Mouse (Mus musculus): Measurements from ENCODE around the gene Rpl27. TPM values are rescaled to one million over a fixed set of nuclear protein-coding genes. Genes with fewer than 3 reads are reported as not detected.
"Not testable (repeated sequence)": the region's sequence is repeated elsewhere in the genome, so short reads cannot be mapped to it uniquely, and the experiment has no call there.

Rpl27 gene
- polyA plus RNA-seq, 1 experiment from 2014 or later = 439 TPM

DNA sequence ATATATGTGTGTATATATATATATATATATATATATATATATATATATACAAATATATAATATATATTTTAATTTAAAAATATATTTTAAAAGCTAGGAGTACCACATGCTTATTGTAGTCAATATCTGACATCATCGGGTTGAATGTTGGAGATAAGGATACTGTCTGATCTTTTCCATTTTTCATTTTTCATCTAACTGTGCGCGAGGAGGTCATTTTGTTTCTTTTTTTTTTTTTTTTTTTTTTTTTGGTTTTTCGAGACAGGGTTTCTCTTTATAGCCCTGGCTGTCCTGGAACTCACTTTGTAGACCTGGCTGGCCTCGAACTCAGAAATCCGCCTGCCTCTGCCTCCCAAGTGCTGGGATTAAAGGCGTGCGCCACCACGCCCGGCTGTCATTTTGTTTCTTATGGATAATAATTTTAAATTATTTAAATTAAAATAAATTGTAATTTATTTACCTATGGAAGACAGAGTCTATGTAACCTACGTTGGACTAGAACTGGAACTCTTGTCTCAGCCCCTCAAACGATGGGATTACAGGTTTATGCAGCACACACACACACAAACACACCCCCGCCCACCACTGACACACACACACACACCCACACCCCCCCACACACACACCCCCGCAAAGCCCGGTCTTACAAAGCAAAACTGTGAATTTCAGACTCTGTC lies 510 bp upstream of the Rpl27 start:
- H3K36me3 ChIP-seq (ENCODE audit: control insufficient read depth, insufficient read depth, low read length) = peaks cover 30% of the 10 kb centered on the region
- 34% methylated on average over 15 of the region's 15 CpGs for WGBS
- peaks cover 13% of the 10 kb centered on the region for H3K4me1 ChIP-seq (replicated peaks; ENCODE audit: control insufficient read depth, insufficient read depth, low read length)
- not testable (repeated sequence) for H3K9ac ChIP-seq (ENCODE audit: low read length); DNase-seq (ENCODE audit: low spot score); H3K9me3 ChIP-seq (ENCODE audit: control insufficient read depth, low read length); H3K27ac ChIP-seq (ENCODE audit: low read depth); H3K27me3 ChIP-seq (replicated peaks; ENCODE audit: control insufficient read depth, insufficient read depth, low read length)
- peak overlapping the region; percentile 100; the same call in 1 of the 2 replicates for H3K4me3 ChIP-seq (ENCODE audit: low read depth, low read length)
- ATAC-seq (replicated peaks; ENCODE audit: low FRiP score, low TSS enrichment, low read depth) = peak; percentile 53; the same call in 1 of the 2 replicates
- H3K4me2 ChIP-seq (ENCODE audit: low read length) = peak overlapping the region; percentile 42

DNA sequence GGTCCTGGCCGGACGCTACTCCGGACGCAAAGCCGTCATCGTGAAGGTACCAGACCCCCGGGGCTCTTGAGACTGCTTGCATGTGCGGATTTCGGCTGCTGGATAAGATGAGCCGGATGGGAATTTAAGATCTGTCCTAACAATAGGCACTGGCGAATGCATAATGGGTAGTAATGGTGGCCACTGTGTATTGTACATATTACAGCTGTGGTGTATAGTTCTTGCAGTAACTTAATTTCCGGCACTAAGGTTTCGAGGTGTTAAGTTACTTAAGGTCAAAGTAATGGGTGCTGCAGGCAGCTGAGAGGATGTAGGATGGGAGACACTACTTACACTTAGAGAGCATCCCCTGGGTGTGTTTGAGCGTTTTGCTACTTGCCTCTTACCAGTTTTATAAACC lies 662 bp downstream of the Rpl27 start:
- DNase-seq (ENCODE audit: low spot score) = no peak
- peak overlapping the region; percentile 95 for H3K4me2 ChIP-seq (ENCODE audit: low read length)
- H3K27ac ChIP-seq (ENCODE audit: low read depth) = peak overlapping the region; percentile 86
- H3K4me1 ChIP-seq (replicated peaks; ENCODE audit: control insufficient read depth, insufficient read depth, low read length) = peaks cover 13% of the 10 kb centered on the region
- no peaks in the 10 kb centered on the region for H3K27me3 ChIP-seq (replicated peaks; ENCODE audit: control insufficient read depth, insufficient read depth, low read length)
- H3K9ac ChIP-seq (ENCODE audit: low read length) = peak overlapping the region; percentile 94
- H3K9me3 ChIP-seq (ENCODE audit: control insufficient read depth, low read length) = no peaks in the 10 kb centered on the region
- no peak for ATAC-seq (replicated peaks; ENCODE audit: low FRiP score, low TSS enrichment, low read depth)
- peaks cover 30% of the 10 kb centered on the region for H3K36me3 ChIP-seq (ENCODE audit: control insufficient read depth, insufficient read depth, low read length)
- H3K4me3 ChIP-seq (ENCODE audit: low read depth, low read length) = peak overlapping the region; percentile 100
- under 1% methylated on average over 14 of the region's 14 CpGs for WGBS

- peaks cover 30% of the 10 kb centered on the region for H3K36me3 ChIP-seq (ENCODE audit: control insufficient read depth, insufficient read depth, low read length)
- no peak overlapping the region for H3K4me3 ChIP-seq (ENCODE audit: low read depth, low read length)
- 76% methylated on average over 1 of the region's 1 CpGs for WGBS
- H3K27me3 ChIP-seq (replicated peaks; ENCODE audit: control insufficient read depth, insufficient read depth, low read length) = no peaks in the 10 kb centered on the region
- no peak overlapping the region for H3K9ac ChIP-seq (ENCODE audit: low read length)
- no peaks in the 10 kb centered on the region for H3K9me3 ChIP-seq (ENCODE audit: control insufficient read depth, low read length)
- DNase-seq (ENCODE audit: low spot score) (no peak), ATAC-seq (replicated peaks; ENCODE audit: low FRiP score, low TSS enrichment, low read depth) (no peak)
- no peak overlapping the region for H3K4me2 ChIP-seq (ENCODE audit: low read length)
- H3K4me1 ChIP-seq (replicated peaks; ENCODE audit: control insufficient read depth, insufficient read depth, low read length) = peaks cover 15% of the 10 kb centered on the region
- H3K27ac ChIP-seq (ENCODE audit: low read depth) = no peak overlapping the region
Measured at GRCm38 (mm10) chr11:101446319-101446718, 4.2 kb downstream of the Rpl27 start.

GRCm38 (mm10) chr11:101446860-101447259 lies 4.8 kb downstream of the Rpl27 start:
- H3K9ac ChIP-seq (ENCODE audit: low read length); H3K4me2 ChIP-seq (ENCODE audit: low read length); H3K27me3 ChIP-seq (replicated peaks; ENCODE audit: control insufficient read depth, insufficient read depth, low read length); ATAC-seq (replicated peaks; ENCODE audit: low FRiP score, low TSS enrichment, low read depth); H3K4me3 ChIP-seq (ENCODE audit: low read depth, low read length); H3K9me3 ChIP-seq (ENCODE audit: control insufficient read depth, low read length); H3K27ac ChIP-seq (ENCODE audit: low read depth); DNase-seq (ENCODE audit: low spot score): not testable (repeated sequence)
- 92% methylated on average over 8 of the region's 8 CpGs for WGBS
- H3K36me3 ChIP-seq (ENCODE audit: control insufficient read depth, insufficient read depth, low read length) = peaks cover 30% of the 10 kb centered on the region
- peaks cover 15% of the 10 kb centered on the region for H3K4me1 ChIP-seq (replicated peaks; ENCODE audit: control insufficient read depth, insufficient read depth, low read length)

- WGBS = 81% methylated on average over 5 of the region's 5 CpGs
- DNase-seq (ENCODE audit: low spot score) (no peak), ATAC-seq (replicated peaks; ENCODE audit: low FRiP score, low TSS enrichment, low read depth) (no peak)
- Histone ChIP-seq H3K36me3 (ENCODE audit: control insufficient read depth, insufficient read depth, low read length) (peaks cover 30% of the 10 kb centered on the region), H3K4me1 (replicated peaks; ENCODE audit: control insufficient read depth, insufficient read depth, low read length) (peaks cover 15% of the 10 kb centered on the region), H3K9ac (ENCODE audit: low read length) (no peak overlapping the region), H3K9me3 (ENCODE audit: control insufficient read depth, low read length) (no peaks in the 10 kb centered on the region), H3K27me3 (replicated peaks; ENCODE audit: control insufficient read depth, insufficient read depth, low read length) (no peaks in the 10 kb centered on the region), H3K4me2 (ENCODE audit: low read length) (peak overlapping the region; percentile 50; the same call in 1 of the 2 replicates), H3K4me3 (ENCODE audit: low read depth, low read length) (peak overlapping the region; percentile 39; the same call in 1 of the 2 replicates), H3K27ac (ENCODE audit: low read depth) (peak overlapping the region; percentile 44)
Measured at GRCm38 (mm10) chr11:101447786-101448185, 5.7 kb downstream of the Rpl27 start.

- 24% methylated on average over 10 of the region's 10 CpGs for whole genome bisulfite sequencing
- Histone ChIP-seq H3K4me1 (replicated peaks; ENCODE audit: control insufficient read depth, insufficient read depth, low read length) (peaks cover 11% of the 10 kb centered on the region), H3K9ac (ENCODE audit: low read length) (peak within 1 kb of the TSS; percentile 42), H3K27ac (ENCODE audit: low read depth) (peak within 1 kb of the TSS; percentile 44), H3K9me3 (ENCODE audit: control insufficient read depth, low read length) (no peaks in the 10 kb centered on the region), H3K4me2 (ENCODE audit: low read length) (peak within 1 kb of the TSS; percentile 50), H3K27me3 (replicated peaks; ENCODE audit: control insufficient read depth, insufficient read depth, low read length) (no peaks in the 10 kb centered on the region), H3K36me3 (ENCODE audit: control insufficient read depth, insufficient read depth, low read length) (peaks cover 27% of the 10 kb centered on the region), H3K4me3 (ENCODE audit: low read depth, low read length) (peak within 1 kb of the TSS; percentile 39)
- ATAC-seq (replicated peaks; ENCODE audit: low FRiP score, low TSS enrichment, low read depth) (peak; percentile 47), DNase-seq (ENCODE audit: low spot score) (peak; percentile 78)
Measured at GRCm38 (mm10) chr11:101448274-101448746, 6.2 kb downstream of the Rpl27 start, which contains the start of gene Ifi35. Gene Ifi35 (plus strand): TSS chr11:101448407.

DNA sequence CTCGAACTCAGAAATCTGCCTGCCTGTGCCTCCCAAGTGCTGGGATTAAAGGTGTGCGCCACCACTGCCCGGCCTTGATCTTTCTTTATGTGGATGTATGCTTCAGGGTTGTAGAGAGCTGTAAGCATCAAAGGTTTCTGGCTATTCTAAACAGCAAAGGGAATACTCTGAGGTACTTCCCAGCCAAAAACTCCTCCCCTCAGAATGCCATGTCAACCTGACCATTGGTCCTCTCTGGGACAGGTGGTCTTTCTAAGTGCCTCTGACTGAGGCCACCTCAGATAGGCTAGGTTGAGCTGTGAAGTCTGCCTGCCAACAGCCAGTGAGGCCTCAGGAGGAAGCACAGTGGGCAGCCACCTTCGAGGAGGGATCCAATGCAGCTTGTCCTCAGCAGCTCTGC lies 6.8 kb downstream of the Rpl27 start:
- Histone ChIP-seq H3K27me3 (replicated peaks; ENCODE audit: control insufficient read depth, insufficient read depth, low read length) (no peaks in the 10 kb centered on the region), H3K4me3 (ENCODE audit: low read depth, low read length) (peak overlapping the region; percentile 39), H3K4me1 (replicated peaks; ENCODE audit: control insufficient read depth, insufficient read depth, low read length) (peaks cover 6% of the 10 kb centered on the region), H3K27ac (ENCODE audit: low read depth) (peak overlapping the region; percentile 44; the same call in 1 of the 2 replicates), H3K9ac (ENCODE audit: low read length) (no peak overlapping the region), H3K9me3 (ENCODE audit: control insufficient read depth, low read length) (no peaks in the 10 kb centered on the region), H3K4me2 (ENCODE audit: low read length) (peak overlapping the region; percentile 50), H3K36me3 (ENCODE audit: control insufficient read depth, insufficient read depth, low read length) (peaks cover 21% of the 10 kb centered on the region)
- ATAC-seq (replicated peaks; ENCODE audit: low FRiP score, low TSS enrichment, low read depth) (0 out of 2 replicates have a peak, but pooled peaks have one; percentile 1), DNase-seq (ENCODE audit: low spot score) (no peak)
- WGBS = 80% methylated on average over 4 of the region's 4 CpGs

GRCm38 (mm10) chr11:101449596-101449995 lies 7.5 kb downstream of the Rpl27 start:
- H3K4me3 ChIP-seq (ENCODE audit: low read depth, low read length); H3K9ac ChIP-seq (ENCODE audit: low read length); DNase-seq (ENCODE audit: low spot score); H3K27me3 ChIP-seq (replicated peaks; ENCODE audit: control insufficient read depth, insufficient read depth, low read length); ATAC-seq (replicated peaks; ENCODE audit: low FRiP score, low TSS enrichment, low read depth); H3K4me1 ChIP-seq (replicated peaks; ENCODE audit: control insufficient read depth, insufficient read depth, low read length); H3K9me3 ChIP-seq (ENCODE audit: control insufficient read depth, low read length); H3K27ac ChIP-seq (ENCODE audit: low read depth); H3K4me2 ChIP-seq (ENCODE audit: low read length): not testable (repeated sequence)
- peaks cover 14% of the 10 kb centered on the region for H3K36me3 ChIP-seq (ENCODE audit: control insufficient read depth, insufficient read depth, low read length)
- WGBS = 72% methylated on average over 4 of the region's 4 CpGs

All from intestine, embryonic 14.5 days (tissue).